Mouse (Mus musculus) E14TG2a.4 (cell line): ENCODE measurements around the gene Maf.

Source experiments
- CTCF ChIP-seq: conservative IDR thresholded peaks from 2 replicates; pipeline ENCODE4 v1.5.1; 2014; ENCODE audit warnings: low read length
- NANOG ChIP-seq: IDR thresholded peaks from 2 replicates; pipeline ENCODE4 v1.6.1; 2014; ENCODE audit warnings: borderline replicate concordance, low read length, mixed read lengths
- POU5F1 ChIP-seq: IDR thresholded peaks from 2 replicates; pipeline ENCODE4 v1.6.1; 2014; ENCODE audit warnings: low read length, borderline replicate concordance

- TF ChIP-seq CTCF, result no peak
- TF ChIP-seq NANOG, result no peak
- no peak for TF ChIP-seq POU5F1
Observed at GRCm38 (mm10) chr8:115679539-115679938, 28.1 kb downstream of the Maf start.
